Mouse (Mus musculus) neural tube, embryonic 14.5 days (tissue): Measurements from ENCODE around the gene Efl1. TPM values are rescaled to one million over a fixed set of nuclear protein-coding genes. Genes with fewer than 3 reads are reported as not detected.
A peak's percentile ranks its signal among the peaks of the same experiment; 100 is the strongest.

Experiments
- ATAC-seq: fragments of 200-750 bp; cut with Nextera tagmentation; 2 replicates; pipeline ENCODE4 v1.8.0; 2017; ENCODE audit warnings: low read depth, mild to moderate bottlenecking, moderate TSS enrichment, moderate library complexity
- H3K27ac ChIP-seq: fragments of 300-500 bp; sonication (generic); 2 replicates; pipeline ENCODE4 v1.5.1; 2014; ENCODE audit warnings: low read depth, mild to moderate bottlenecking, control low read depth, low read length, moderate library complexity, mixed read lengths
- H3K27me3 ChIP-seq: fragments of 300-500 bp; sonication (generic); 2 replicates; pipeline ENCODE4 v1.6.1; 2014; ENCODE audit warnings: low read length; ENCODE audit not compliant: control insufficient read depth, insufficient read depth
- H3K36me3 ChIP-seq: fragments of 300-500 bp; sonication (generic); 2 replicates; pipeline ENCODE4 v1.6.1; 2014; ENCODE audit warnings: low read length, mixed read lengths; ENCODE audit not compliant: control insufficient read depth, insufficient read depth
- H3K4me1 ChIP-seq: fragments of 300-500 bp; sonication (generic); 2 replicates; pipeline ENCODE4 v1.6.1; 2014; ENCODE audit warnings: low read length; ENCODE audit not compliant: control insufficient read depth, insufficient read depth
- H3K4me2 ChIP-seq: fragments of 300-500 bp; sonication (generic); 2 replicates; pipeline ENCODE4 v1.6.1; 2014; ENCODE audit warnings: mild to moderate bottlenecking, low read depth, low read length, control low read depth
- H3K4me3 ChIP-seq: fragments of 300-500 bp; sonication (generic); 2 replicates; pipeline ENCODE4 v1.5.1; 2014; ENCODE audit warnings: low read depth, low read length, control low read depth, mixed read lengths
- H3K9ac ChIP-seq: fragments of 300-500 bp; sonication (generic); replicated peaks from 2 replicates; pipeline ENCODE4 v1.6.1; 2014; ENCODE audit warnings: low read depth, mild to moderate bottlenecking, control low read depth, low read length, mixed read lengths
- H3K9me3 ChIP-seq: fragments of 300-500 bp; sonication (generic); 2 replicates; pipeline ENCODE4 v1.6.1; 2016; ENCODE audit warnings: low read length; ENCODE audit not compliant: control insufficient read depth
- WGBS: fragments of 180-500 bp; shearing (Covaris S2); extraction: QIAGEN DNeasy Blood & Tissue Kit; methylation state at CpG from one replicate; pipeline ENCODE4 v1.1.7; 2014; 5-methylcytosine and 5-hydroxymethylcytosine counted together
- polyA plus RNA-seq: library from polyadenylated mRNA; unstranded; fragments of >200 nt; fragmentation: Nextera tagmentation; extraction: Ambion mirVana; gene quantifications from 2 replicates; pipeline ENCODE4 v1.2.1, GENCODE M21; 2014

The Efl1 gene
- polyA plus RNA-seq, 1 experiment from 2014 or later, result 28.1 TPM

DNA sequence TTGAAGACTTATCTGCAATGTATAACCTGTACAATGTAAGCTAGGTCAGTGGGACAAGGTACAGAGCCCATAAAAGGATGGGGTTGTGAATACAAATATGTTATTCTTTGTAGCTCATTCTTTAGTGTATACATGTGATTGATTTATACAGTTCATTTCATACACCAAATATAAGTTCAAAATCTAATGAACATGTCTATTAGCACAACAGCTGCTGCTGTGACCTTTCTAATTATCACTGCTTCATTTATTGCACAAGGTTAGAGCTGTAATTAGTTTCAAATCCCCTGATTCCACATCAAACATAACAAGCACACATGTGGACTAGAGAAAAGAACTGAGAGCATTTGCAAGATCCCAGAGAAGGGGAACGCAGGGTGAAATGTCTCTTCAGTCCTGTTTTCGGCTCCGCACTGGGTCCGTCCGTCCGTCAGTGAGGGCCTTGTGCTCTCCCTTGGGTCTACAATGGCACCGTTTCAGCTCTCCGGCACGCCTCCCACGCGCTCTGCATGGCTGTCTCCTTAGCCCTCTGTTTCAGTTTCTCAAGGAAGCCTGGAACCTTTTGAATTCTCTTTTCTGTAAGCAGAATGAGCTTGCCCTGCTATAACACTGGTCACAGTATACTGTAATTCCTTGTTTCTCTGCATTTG lies 94.8 kb downstream of the Efl1 start:
- WGBS, result 38% methylated on average over 11 of the region's 11 CpGs
- Histone ChIP-seq H3K27ac (peak overlapping the region; percentile 70), H3K9me3 (no peaks in the 10 kb centered on the region), H3K4me1 (peaks cover 8% of the 10 kb centered on the region; the same call in 1 of the 2 replicates), H3K9ac (no peak overlapping the region), H3K36me3 (no peaks in the 10 kb centered on the region), H3K4me3 (no peak overlapping the region), H3K27me3 (no peaks in the 10 kb centered on the region), H3K4me2 (peak overlapping the region; percentile 19; the same call in 1 of the 2 replicates)
- ATAC-seq, result peak; percentile 84

DNA sequence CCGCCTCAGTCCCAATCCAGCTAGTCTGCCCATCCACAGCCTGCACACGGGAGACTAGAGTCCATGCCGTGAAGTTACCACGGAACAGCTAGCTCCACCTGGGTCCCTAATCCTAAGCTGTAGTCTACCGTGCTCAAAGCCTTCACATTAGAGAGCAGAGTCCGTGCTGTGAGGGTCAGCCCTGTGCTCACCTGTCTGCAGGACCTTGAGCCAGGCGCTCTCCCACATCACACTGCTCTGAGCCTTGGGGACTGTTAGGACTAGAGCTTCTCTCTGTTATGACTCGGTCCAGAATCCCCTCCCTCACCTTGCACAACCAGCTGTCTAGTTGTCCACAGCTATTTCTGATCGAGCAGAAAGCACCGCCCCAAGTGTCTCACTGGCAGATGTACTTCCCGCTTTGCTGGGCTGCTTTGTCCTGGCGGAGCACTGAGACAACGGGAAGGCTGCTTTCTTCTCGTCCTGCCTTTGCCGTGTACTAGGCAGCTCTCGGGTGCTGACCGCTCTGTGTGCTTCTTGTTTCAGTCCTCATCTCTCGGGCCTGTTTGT lies 95.8 kb downstream of the Efl1 start:
- no peaks in the 10 kb centered on the region for H3K27me3 ChIP-seq
- ATAC-seq, result peak; percentile 41; the same call in 1 of the 2 replicates
- WGBS, result 72% methylated on average over 18 of the region's 18 CpGs
- H3K9me3 ChIP-seq, result no peaks in the 10 kb centered on the region
- 0 out of 2 replicates have a peak overlapping the region, but pooled peaks have one; percentile 14 for H3K4me2 ChIP-seq
- H3K4me1 ChIP-seq, result peaks cover 8% of the 10 kb centered on the region; the same call in 1 of the 2 replicates
- no peak overlapping the region for H3K4me3 ChIP-seq
- no peaks in the 10 kb centered on the region for H3K36me3 ChIP-seq
- peak overlapping the region; percentile 17; the same call in 1 of the 2 replicates for H3K27ac ChIP-seq
- H3K9ac ChIP-seq, result 0 out of 2 replicates have a peak overlapping the region, but pooled peaks have one; percentile 12

- no peaks in the 10 kb centered on the region for H3K27me3 ChIP-seq
- no peak for ATAC-seq
- 88% methylated on average over 2 of the region's 2 CpGs for WGBS
Measured at GRCm38 (mm10) chr7:82748812-82749211, 100.4 kb downstream of the Efl1 start.

GRCm38 (mm10) chr7:82749239-82749638 lies 100.8 kb downstream of the Efl1 start:
- Histone ChIP-seq H3K9ac (no peak overlapping the region), H3K27ac (no peak overlapping the region), H3K4me2 (no peak overlapping the region), H3K27me3 (no peaks in the 10 kb centered on the region), H3K4me1 (peaks cover 3% of the 10 kb centered on the region; the same call in 1 of the 2 replicates), H3K4me3 (no peak overlapping the region), H3K36me3 (no peaks in the 10 kb centered on the region), H3K9me3 (no peaks in the 10 kb centered on the region)
- ATAC-seq, result no peak
- 87% methylated on average over 8 of the region's 8 CpGs for WGBS

More at GRCm38 (mm10) chr7:82748812-82749211, 100.4 kb downstream of the Efl1 start:
- Histone ChIP-seq H3K9me3 (no peaks in the 10 kb centered on the region), H3K4me3 (no peak overlapping the region), H3K4me1 (peaks cover 5% of the 10 kb centered on the region; the same call in 1 of the 2 replicates), H3K36me3 (no peaks in the 10 kb centered on the region), H3K27ac (no peak overlapping the region), H3K4me2 (no peak overlapping the region), H3K9ac (no peak overlapping the region)

DNA sequence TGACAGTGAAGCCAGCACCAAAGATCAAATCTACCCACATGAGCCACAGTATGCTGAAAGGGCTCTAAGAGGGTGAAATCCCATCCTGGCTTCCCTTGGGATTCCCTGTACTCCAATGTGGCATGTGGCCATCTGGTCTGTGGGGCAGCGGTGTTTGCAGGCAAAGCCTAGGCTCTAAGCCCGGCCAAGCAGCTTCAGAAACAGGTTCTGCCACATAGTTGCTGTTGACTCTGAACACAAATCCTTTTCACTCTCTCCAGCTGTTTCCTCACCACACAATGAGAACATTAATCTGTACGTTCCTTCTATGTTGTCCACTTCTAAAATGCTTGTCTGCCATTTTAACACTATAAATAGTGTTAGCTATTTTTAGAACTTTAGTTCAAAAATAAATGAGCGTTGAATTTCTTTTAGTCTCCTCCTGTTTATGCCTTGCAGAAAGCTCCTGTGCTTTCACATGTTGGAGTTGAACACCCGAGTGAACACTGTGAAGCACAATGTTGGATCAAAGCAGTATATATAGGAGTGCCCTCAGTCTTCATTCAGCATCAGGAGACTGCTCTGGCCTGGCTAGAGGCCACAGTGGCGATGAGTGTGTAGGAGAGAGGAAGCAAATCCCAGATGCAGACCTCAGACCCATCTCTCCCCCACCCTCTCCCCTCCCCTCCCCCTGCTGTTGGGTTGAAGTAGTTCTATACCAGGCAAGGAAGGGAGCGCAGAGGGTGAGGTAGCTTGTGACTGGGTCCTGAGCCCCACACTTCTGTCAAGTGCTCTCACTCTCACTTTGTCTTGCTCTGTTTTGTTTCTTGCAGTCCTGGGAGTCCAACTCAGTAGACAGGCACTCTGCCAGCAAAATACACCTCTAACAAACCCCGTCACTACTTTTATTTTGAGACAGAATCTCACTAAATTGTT lies 104.0 kb downstream of the Efl1 start:
- no peak for ATAC-seq
- Histone ChIP-seq H3K27ac (no peak overlapping the region), H3K4me3 (no peak overlapping the region), H3K36me3 (no peaks in the 10 kb centered on the region), H3K9ac (no peak overlapping the region), H3K4me2 (no peak overlapping the region), H3K27me3 (no peaks in the 10 kb centered on the region), H3K4me1 (no peaks in the 10 kb centered on the region), H3K9me3 (no peaks in the 10 kb centered on the region)
- 67% methylated on average over 8 of the region's 8 CpGs for WGBS

GRCm38 (mm10) chr7:82755602-82756155 lies 107.3 kb downstream of the Efl1 start:
- Histone ChIP-seq H3K4me3 (no peak overlapping the region), H3K9ac (no peak overlapping the region), H3K36me3 (no peaks in the 10 kb centered on the region), H3K9me3 (no peaks in the 10 kb centered on the region), H3K27ac (no peak overlapping the region), H3K4me2 (no peak overlapping the region), H3K27me3 (no peaks in the 10 kb centered on the region), H3K4me1 (no peaks in the 10 kb centered on the region)
- no peak for ATAC-seq
- 92% methylated on average over 8 of the region's 8 CpGs for WGBS

GRCm38 (mm10) chr7:82758521-82758920 lies 110.1 kb downstream of the Efl1 start:
- no peak for ATAC-seq
- no peak overlapping the region for H3K9ac ChIP-seq

DNA sequence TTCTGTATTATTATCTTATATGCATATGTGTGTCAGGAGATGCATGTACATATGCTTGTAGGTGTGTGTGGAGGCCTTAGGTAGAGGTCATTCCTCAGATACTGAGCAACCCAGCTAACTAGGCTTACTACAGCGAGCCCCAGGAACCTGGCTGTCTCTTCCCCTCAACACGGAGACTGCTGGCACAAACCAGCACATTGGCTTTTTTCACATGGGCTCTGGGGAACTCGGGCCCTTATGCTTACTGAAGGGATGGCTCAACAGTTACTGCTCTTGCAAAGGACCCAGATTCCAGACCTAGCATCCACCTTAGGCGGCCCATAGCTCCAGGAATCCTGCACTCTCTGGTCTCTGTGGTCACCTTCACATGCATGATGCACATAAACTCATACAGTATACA lies 110.7 kb downstream of the Efl1 start:
- Histone ChIP-seq H3K27me3 (no peaks in the 10 kb centered on the region), H3K4me2 (no peak overlapping the region), H3K9me3 (no peaks in the 10 kb centered on the region), H3K27ac (no peak overlapping the region), H3K36me3 (peaks cover 2% of the 10 kb centered on the region; the same call in 1 of the 2 replicates), H3K9ac (no peak overlapping the region), H3K4me1 (no peaks in the 10 kb centered on the region), H3K4me3 (no peak overlapping the region)
- no peak for ATAC-seq
- WGBS, result 76% methylated on average over 4 of the region's 4 CpGs

More at GRCm38 (mm10) chr7:82758521-82758920, 110.1 kb downstream of the Efl1 start:
- no peaks in the 10 kb centered on the region for H3K4me1 ChIP-seq
- no peak overlapping the region for H3K4me2 ChIP-seq
- 92% methylated on average over 4 of the region's 4 CpGs for WGBS
- H3K4me3 ChIP-seq, result no peak overlapping the region
- H3K27me3 ChIP-seq, result no peaks in the 10 kb centered on the region
- H3K36me3 ChIP-seq, result peaks cover 2% of the 10 kb centered on the region; the same call in 1 of the 2 replicates
- H3K9me3 ChIP-seq, result no peaks in the 10 kb centered on the region
- H3K27ac ChIP-seq, result no peak overlapping the region
